Mouse (Mus musculus) spleen, adult 2 months (tissue): ENCODE data around the gene Rnf157. TPM values are rescaled to one million over a fixed set of nuclear protein-coding genes. Genes with fewer than 3 reads are reported as not detected.
A peak's percentile ranks its signal among the peaks of the same experiment; 100 is the strongest.
"Not testable (repeated sequence)": the region's sequence is repeated elsewhere in the genome, so short reads cannot be mapped to it uniquely, and the experiment has no call there.

ENCODE experiments used
- DNase-seq, 2 experiments: peaks; one replicate each; pipeline versions ENCODE4 v3.0.0 to v3.0.0-alpha.2; 2012 to 2021; ENCODE audit warnings: low spot score in 2 of 2, low read depth in 1 of 2
- H3K27ac ChIP-seq: fragments of 200-500 bp; 2 replicates; pipeline ENCODE4 v1.5.1; 2012; ENCODE audit warnings: low read length, inconsistent platforms; ENCODE audit not compliant: insufficient read depth
- H3K27me3 ChIP-seq: fragments of 200-500 bp; 2 replicates; pipeline ENCODE4 v1.6.1; 2012; ENCODE audit warnings: mild to moderate bottlenecking, moderate library complexity, low read length, inconsistent platforms; ENCODE audit not compliant: control insufficient read depth, insufficient read depth
- H3K36me3 ChIP-seq: fragments of 200-500 bp; 2 replicates; pipeline ENCODE4 v1.6.1; 2012; ENCODE audit warnings: mild to moderate bottlenecking, low read length, inconsistent platforms; ENCODE audit not compliant: control insufficient read depth, insufficient read depth
- H3K4me1 ChIP-seq: fragments of 200-500 bp; 2 replicates; pipeline ENCODE4 v1.6.1; 2011; ENCODE audit warnings: inconsistent platforms; ENCODE audit not compliant: control insufficient read depth, insufficient read depth, insufficient read length
- H3K4me3 ChIP-seq: fragments of 200-500 bp; 2 replicates; pipeline ENCODE4 v1.5.1; 2011; ENCODE audit warnings: mild to moderate bottlenecking, inconsistent platforms; ENCODE audit not compliant: insufficient read depth, insufficient read length; ENCODE audit errors: extremely low read depth
- CTCF ChIP-seq: fragments of 200-500 bp; IDR thresholded peaks from 2 replicates; pipeline ENCODE4 v1.5.1; 2011; ENCODE audit warnings: mild to moderate bottlenecking, inconsistent platforms; ENCODE audit not compliant: insufficient read depth, insufficient read length, insufficient replicate concordance; ENCODE audit errors: extremely low read depth
- POLR2A ChIP-seq: fragments of 200-500 bp; IDR thresholded peaks from 2 replicates; pipeline ENCODE4 v1.6.1; 2011; ENCODE audit warnings: low read depth, low read length, inconsistent platforms
- WGBS: fragments of 180-500 bp; shearing (Covaris S2); methylation state at CpG from one replicate; pipeline ENCODE4 v1.1.7; 2018; 5-methylcytosine and 5-hydroxymethylcytosine counted together
- polyA plus RNA-seq: library from polyadenylated mRNA; depleted of rRNA; stranded (reverse); fragments of >200 nt; gene quantifications from 2 replicates; pipeline ENCODE4 v1.2.3, GENCODE M21; 2012

The Rnf157 gene
- polyA plus RNA-seq, 1 experiment = 10.7 TPM

DNA sequence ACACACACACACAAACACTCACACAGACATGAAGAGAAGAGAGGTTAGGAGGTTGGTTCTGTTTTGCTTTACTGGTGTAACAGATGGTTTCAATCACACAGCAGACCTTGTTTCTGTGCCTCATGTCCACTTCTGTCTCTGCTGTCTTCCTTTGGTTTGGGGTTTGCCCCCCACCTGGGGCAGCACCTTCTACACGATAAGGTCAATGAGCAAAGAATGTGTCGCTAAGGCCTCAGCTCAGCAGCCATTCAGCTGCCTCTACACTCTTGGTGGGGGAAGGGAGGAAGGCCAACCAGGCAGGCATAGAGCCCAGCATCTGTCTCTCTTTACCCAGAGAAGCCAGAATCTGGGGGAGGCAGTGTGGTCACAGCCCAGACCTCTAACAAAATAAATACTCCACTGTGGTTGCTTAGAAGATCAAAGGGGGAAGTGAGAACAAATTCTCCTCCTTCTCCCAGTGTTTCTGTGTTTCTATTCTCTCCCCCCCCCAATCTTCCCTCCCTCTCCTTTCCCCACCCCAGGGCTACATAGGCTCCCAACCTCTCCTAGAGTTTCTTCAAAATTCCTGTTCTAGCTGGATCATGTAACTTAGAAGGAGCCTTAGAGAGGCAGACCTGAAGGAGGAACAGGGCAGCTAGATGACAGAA, 5.5 kb upstream of the Rnf157 start:
- peaks cover 32% of the 10 kb centered on the region; the same call in 1 of the 2 replicates for H3K4me1 ChIP-seq
- no peaks in the 10 kb centered on the region for H3K36me3 ChIP-seq
- peak in 1 of 2 experiments; percentile 75 for DNase-seq
- H3K27ac ChIP-seq = peak overlapping the region; percentile 62
- no peak overlapping the region for H3K4me3 ChIP-seq
- TF ChIP-seq POLR2A (no peak), CTCF (no peak)
- H3K27me3 ChIP-seq = no peaks in the 10 kb centered on the region
- WGBS = 2% methylated on average over 2 of the region's 2 CpGs

DNA sequence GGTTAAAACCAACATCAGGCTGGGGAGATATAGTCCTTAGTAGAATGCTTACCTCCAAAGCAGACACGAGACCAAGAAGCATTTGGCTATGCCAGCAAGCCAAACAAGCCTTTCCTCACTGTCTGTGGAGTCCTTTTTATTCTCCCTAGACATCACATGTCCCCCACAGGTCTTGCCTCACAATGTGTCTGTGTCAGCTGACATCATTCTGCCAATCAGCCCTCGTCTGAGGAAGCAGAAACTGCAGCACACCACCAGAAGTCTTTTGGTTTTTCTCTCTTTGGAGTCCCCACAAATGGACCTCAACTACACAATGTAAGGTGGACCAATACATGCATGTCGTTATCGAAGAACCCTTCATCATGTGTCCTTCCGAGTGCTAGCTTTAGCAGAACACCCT, 4.2 kb upstream of the Rnf157 start:
- no peak overlapping the region for H3K27ac ChIP-seq
- no peaks in the 10 kb centered on the region for H3K27me3 ChIP-seq
- 89% methylated on average over 5 of the region's 5 CpGs for WGBS
- no peak for DNase-seq
- TF ChIP-seq POLR2A = no peak
- TF ChIP-seq CTCF = no peak
- H3K4me3 ChIP-seq = no peak overlapping the region
- no peaks in the 10 kb centered on the region for H3K36me3 ChIP-seq
- peaks cover 29% of the 10 kb centered on the region for H3K4me1 ChIP-seq

DNA sequence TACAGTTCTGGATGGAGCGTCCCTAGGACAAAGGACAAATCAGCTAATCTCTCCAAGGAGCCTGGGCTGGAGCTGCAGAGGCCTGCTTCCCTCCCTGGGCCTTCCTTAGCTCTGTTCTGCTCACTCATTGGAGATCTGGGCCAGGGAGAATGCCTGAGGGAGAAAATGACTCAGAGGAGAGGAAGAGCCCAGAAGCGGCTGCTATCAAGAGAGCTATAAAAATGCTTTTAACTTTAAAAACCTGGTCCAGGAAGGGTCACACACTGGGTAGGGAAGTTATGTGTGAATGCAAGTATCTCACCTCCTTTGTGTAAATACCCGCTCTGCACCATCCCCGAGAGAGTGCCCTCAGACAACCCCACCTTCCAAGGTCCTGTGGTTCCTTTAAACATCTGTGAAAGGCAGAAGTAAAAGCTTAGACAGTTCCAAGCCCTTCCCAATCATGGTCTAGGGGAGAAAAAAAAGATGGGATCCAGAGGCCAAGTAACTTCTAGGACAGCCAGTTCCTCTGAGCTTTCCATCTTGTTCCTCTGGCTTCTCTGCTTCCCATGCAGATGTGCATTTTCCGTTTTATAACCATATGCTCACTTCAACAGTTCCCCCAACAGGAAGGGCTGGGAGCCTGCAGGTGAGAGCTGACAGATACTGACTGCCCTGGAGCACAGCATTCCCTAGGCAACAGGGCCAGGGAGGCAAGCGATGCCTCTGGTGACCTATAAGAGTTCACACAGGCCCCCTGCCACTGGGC, 3.5 kb upstream of the Rnf157 start:
- H3K4me1 ChIP-seq = peaks cover 32% of the 10 kb centered on the region

DNA sequence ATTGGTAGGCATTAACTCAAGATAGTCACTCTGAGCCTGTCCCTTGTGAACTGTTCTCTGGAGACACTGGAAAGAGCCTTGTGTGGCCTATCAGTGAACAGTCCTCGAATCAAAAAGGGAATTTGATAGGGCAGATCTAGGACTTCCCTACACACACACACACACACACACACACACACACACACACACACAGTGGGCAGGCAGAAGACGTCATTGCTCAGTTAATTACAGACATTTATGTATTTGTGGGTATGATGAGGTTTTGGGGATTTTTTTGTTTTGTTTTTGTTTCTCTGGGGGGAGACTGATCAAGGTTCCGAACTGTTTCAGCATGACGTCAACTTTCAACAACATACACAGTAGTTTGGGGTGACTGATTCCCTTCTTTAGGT, 795 bp upstream of the Rnf157 start:
- H3K4me3 ChIP-seq = peak overlapping the region; percentile 86; the same call in 1 of the 2 replicates
- no peak for DNase-seq

More for the DNA sequence above, 3.5 kb upstream of the Rnf157 start:
- Histone ChIP-seq H3K36me3 (no peaks in the 10 kb centered on the region), H3K4me3 (no peak overlapping the region), H3K27ac (no peak overlapping the region), H3K27me3 (no peaks in the 10 kb centered on the region)
- 82% methylated on average over 6 of the region's 6 CpGs for WGBS
- TF ChIP-seq POLR2A = no peak
- TF ChIP-seq CTCF = no peak
- no peak for DNase-seq

DNA sequence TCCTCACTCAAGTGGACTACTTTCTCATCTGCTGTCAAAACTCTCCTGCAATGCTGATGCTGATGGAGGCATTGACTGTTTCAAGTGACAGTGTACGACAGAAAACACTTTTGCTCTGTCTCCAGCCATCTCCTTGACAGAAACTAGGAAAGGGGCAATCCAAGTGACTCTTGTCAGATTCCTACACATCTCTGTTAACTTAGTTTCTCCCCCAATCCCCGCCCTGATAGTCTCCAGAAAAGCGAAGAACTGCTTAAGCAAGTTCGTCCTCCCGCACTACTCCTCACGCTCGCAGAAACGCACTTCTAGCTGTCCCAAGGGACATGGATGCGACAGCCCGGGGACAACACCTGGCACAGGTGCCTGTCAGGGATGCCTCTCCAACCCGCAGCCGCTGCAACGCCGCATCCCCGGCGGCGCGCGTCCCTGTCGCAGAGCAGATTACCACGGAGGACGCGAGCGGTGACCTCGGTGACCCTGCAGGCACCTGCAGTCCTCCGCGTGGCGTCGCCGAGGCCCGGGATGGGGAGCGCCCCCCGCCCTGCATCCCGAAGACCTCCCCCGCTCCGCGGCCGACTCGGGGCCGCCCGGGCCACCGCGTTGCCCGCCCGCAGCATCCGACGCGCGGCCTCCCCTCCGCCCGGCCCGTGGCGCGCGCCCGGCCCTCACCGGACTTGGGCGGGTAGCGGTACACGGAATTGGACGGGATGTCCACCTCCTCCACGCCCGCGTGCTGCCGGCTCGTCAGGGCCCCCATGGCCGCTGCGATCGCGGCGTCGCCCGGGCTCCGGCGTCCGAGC, 604 bp downstream of the Rnf157 start:
- Histone ChIP-seq H3K36me3 (no peaks in the 10 kb centered on the region), H3K27ac (no peak overlapping the region), H3K27me3 (no peaks in the 10 kb centered on the region), H3K4me3 (peak overlapping the region; percentile 86), H3K4me1 (peaks cover 19% of the 10 kb centered on the region)
- no peak for DNase-seq
- WGBS = 1% methylated on average over 71 of the region's 76 CpGs
- no peak for TF ChIP-seq CTCF
- no peak for TF ChIP-seq POLR2A

More for the DNA sequence above, 795 bp upstream of the Rnf157 start:
- no peaks in the 10 kb centered on the region for H3K36me3 ChIP-seq
- WGBS = 58% methylated on average over 4 of the region's 4 CpGs
- TF ChIP-seq POLR2A = no peak
- TF ChIP-seq CTCF = no peak
- H3K4me1 ChIP-seq = peaks cover 31% of the 10 kb centered on the region
- H3K27ac ChIP-seq = no peak overlapping the region
- H3K27me3 ChIP-seq = no peaks in the 10 kb centered on the region

DNA sequence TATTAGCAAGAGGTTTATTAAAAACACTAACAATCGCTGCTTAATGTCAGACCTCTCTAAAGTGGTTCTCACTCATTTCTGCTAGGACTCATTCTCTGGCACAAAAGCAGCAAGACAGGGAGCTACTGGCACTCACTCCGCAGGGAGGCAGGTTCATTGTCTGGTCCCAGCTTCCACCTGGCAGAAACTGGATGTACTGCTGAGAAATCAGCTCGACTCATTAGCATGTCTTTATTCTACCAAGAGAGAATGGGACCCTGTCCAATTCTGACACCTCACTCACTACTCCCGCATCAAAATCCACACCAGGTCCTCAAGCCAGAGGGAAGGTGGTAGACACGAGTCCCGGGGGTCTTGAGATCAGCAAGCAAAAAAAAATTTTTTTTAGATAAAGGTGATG, 1.2 kb downstream of the Rnf157 start:
- H3K4me1 ChIP-seq = peaks cover 19% of the 10 kb centered on the region
- WGBS = 75% methylated on average over 6 of the region's 6 CpGs
- 0 out of 2 replicates have a peak overlapping the region, but pooled peaks have one; percentile 86 for H3K4me3 ChIP-seq
- H3K36me3 ChIP-seq = no peaks in the 10 kb centered on the region
- no peak for DNase-seq
- TF ChIP-seq POLR2A (no peak), CTCF (no peak)
- H3K27me3 ChIP-seq = no peaks in the 10 kb centered on the region
- H3K27ac ChIP-seq = no peak overlapping the region

DNA sequence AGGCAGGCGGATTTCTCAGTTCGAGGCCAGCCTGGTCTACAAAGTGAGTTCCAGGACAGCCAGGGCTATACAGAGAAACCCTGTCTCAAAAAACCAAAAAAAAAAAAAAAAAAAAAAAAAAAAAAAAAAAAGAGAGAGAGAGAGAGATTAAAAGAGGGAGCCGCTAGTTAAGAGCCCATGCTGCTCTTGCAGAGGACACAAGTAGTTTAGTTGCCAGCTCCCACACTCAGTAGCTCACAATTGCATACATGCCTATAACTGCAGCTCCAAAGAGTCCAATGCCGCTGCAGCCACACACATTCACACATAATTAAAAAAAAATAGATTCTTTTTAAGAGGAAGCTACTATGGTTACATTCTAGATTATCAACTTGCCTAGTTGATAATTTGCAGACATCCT, 2.4 kb downstream of the Rnf157 start:
- 92% methylated on average over 4 of the region's 4 CpGs for WGBS
- not testable (repeated sequence) for DNase-seq, H3K27ac ChIP-seq, H3K36me3 ChIP-seq, H3K27me3 ChIP-seq, H3K4me3 ChIP-seq
- peaks cover 22% of the 10 kb centered on the region for H3K4me1 ChIP-seq
